Mouse (Mus musculus) CH12.LX (cell line): Measurements from ENCODE around the gene Sept5. TPM values are rescaled to one million over a fixed set of nuclear protein-coding genes. Genes with fewer than 3 reads are reported as not detected.

Source experiments
- DNase-seq: peaks from one replicate; pipeline ENCODE4 v3.0.0-alpha.2; 2013; ENCODE audit errors: extremely low read depth
- H3K27ac ChIP-seq: 2 replicates; pipeline ENCODE4 v1.5.1; 2012; ENCODE audit warnings: low read depth, mild to moderate bottlenecking, control low read depth, moderate library complexity; ENCODE audit not compliant: insufficient read depth
- H3K27me3 ChIP-seq: replicated peaks from 2 replicates; pipeline ENCODE3; 2012; ENCODE audit warnings: inconsistent platforms
- H3K36me3 ChIP-seq, 2 experiments: replicated peaks in 1 of 2; 2 replicates each; pipeline versions ENCODE3 to v1.6.1; 2012; ENCODE audit warnings: inconsistent platforms in 1 of 2, low read length in 1 of 2, mild to moderate bottlenecking in 1 of 2, mixed read lengths in 1 of 2, moderate library complexity in 1 of 2; ENCODE audit not compliant: control insufficient read depth in 1 of 2, insufficient read depth in 1 of 2
- H3K4me1 ChIP-seq, 2 experiments: 2 replicates each; pipeline ENCODE4 v1.6.1; 2012; ENCODE audit warnings: inconsistent platforms in 1 of 2, moderate library complexity in 1 of 2; ENCODE audit not compliant: insufficient read depth in 2 of 2, control insufficient read depth in 1 of 2
- H3K4me2 ChIP-seq: 2 replicates; pipeline ENCODE4 v1.6.1; 2012; ENCODE audit warnings: low read depth, mild to moderate bottlenecking, control low read depth; ENCODE audit not compliant: poor library complexity, insufficient read depth, severe bottlenecking
- H3K4me3 ChIP-seq, 3 experiments: fragments of 150-350 bp in 1 of 3; sonication (generic) in 1 of 3; replicated peaks in 1 of 3; 2 replicates each; pipeline versions ENCODE3 to v1.5.1; 2011 to 2012; ENCODE audit warnings: low read depth in 2 of 3, low read length in 2 of 3, mild to moderate bottlenecking in 2 of 3, moderate library complexity in 2 of 3, control low read depth in 1 of 3, improper control_type of control experiment in 1 of 3, inconsistent platforms in 1 of 3, mixed read lengths in 1 of 3; ENCODE audit not compliant: poor library complexity in 1 of 3
- H3K79me2 ChIP-seq: replicated peaks from 2 replicates; pipeline ENCODE4 v1.6.1; 2012; ENCODE audit warnings: mild to moderate bottlenecking, moderate library complexity; ENCODE audit not compliant: control insufficient read depth, poor library complexity, insufficient read depth, severe bottlenecking; ENCODE audit errors: extremely low read depth
- H3K9ac ChIP-seq: 2 replicates; pipeline ENCODE4 v1.6.1; 2012; ENCODE audit warnings: low read depth, mild to moderate bottlenecking, control low read depth, moderate library complexity; ENCODE audit not compliant: insufficient read depth
- H3K9me3 ChIP-seq: replicated peaks from 2 replicates; pipeline ENCODE3; 2012; ENCODE audit warnings: low read length, inconsistent platforms, mixed read lengths
- CHD2 ChIP-seq: IDR thresholded peaks from 2 replicates; pipeline ENCODE4 v1.6.1; 2011; ENCODE audit warnings: low read length, improper control_type of control experiment
- ELF1 ChIP-seq: IDR thresholded peaks from 2 replicates; pipeline ENCODE4 v1.6.1; 2014; ENCODE audit warnings: low read depth, mild to moderate bottlenecking, inconsistent platforms, low read length, improper control_type of control experiment
- JUN ChIP-seq: IDR thresholded peaks from 2 replicates; pipeline ENCODE4 v1.6.1; 2011; ENCODE audit warnings: low read depth, mild to moderate bottlenecking, low read length, improper control_type of control experiment, moderate library complexity; ENCODE audit not compliant: insufficient read depth
- JUND ChIP-seq: conservative IDR thresholded peaks from 2 replicates; pipeline ENCODE4 v1.6.1; 2011; ENCODE audit warnings: low read depth, low read length, improper control_type of control experiment
- KAT2A ChIP-seq: IDR thresholded peaks from 2 replicates; pipeline ENCODE4 v1.6.1; 2012; ENCODE audit warnings: low read length, improper control_type of control experiment, inconsistent platforms; ENCODE audit not compliant: insufficient replicate concordance
- MXI1 ChIP-seq: IDR thresholded peaks from 2 replicates; pipeline ENCODE4 v1.6.1; 2011; ENCODE audit warnings: mild to moderate bottlenecking, low read depth, low read length, improper control_type of control experiment
- NRF1 ChIP-seq: IDR thresholded peaks from 2 replicates; pipeline ENCODE4 v1.6.1; 2014; ENCODE audit warnings: low read depth, mild to moderate bottlenecking, inconsistent platforms, low read length, improper control_type of control experiment, moderate library complexity
- PAX5 ChIP-seq: IDR thresholded peaks from 2 replicates; pipeline ENCODE4 v1.6.1; 2012; ENCODE audit warnings: low read length, inconsistent platforms, mixed read lengths
- SIN3A ChIP-seq: IDR thresholded peaks from 2 replicates; pipeline ENCODE4 v1.6.1; 2012; ENCODE audit warnings: low read length, improper control_type of control experiment, inconsistent platforms
- TCF12 ChIP-seq: IDR thresholded peaks from 2 replicates; pipeline ENCODE4 v1.6.1; 2014; ENCODE audit warnings: low read depth, mild to moderate bottlenecking, inconsistent platforms, low read length, improper control_type of control experiment
- UBTF ChIP-seq: IDR thresholded peaks from 2 replicates; pipeline ENCODE4 v1.6.1; 2012; ENCODE audit warnings: low read depth, mild to moderate bottlenecking, inconsistent platforms, low read length, improper control_type of control experiment, moderate library complexity
- USF1 ChIP-seq: IDR thresholded peaks from 2 replicates; pipeline ENCODE4 v1.6.1; 2014; ENCODE audit warnings: low read depth, mild to moderate bottlenecking, inconsistent platforms, low read length, improper control_type of control experiment
- ZC3H11A ChIP-seq: IDR thresholded peaks from 2 replicates; pipeline ENCODE4 v1.6.1; 2012; ENCODE audit warnings: low read depth, mild to moderate bottlenecking, inconsistent platforms, low read length, improper control_type of control experiment
- ZNF384 ChIP-seq: IDR thresholded peaks from 2 replicates; pipeline ENCODE4 v1.6.1; 2012; ENCODE audit warnings: low read depth, low read length, improper control_type of control experiment, inconsistent platforms
- dilution Hi-C: fragments of 300-500 bp; cut with MboI; formaldehyde crosslinking; loops from 2 replicates; pipeline ENCODE4 v1.14.3; 2020; ENCODE audit warnings: low sequenced_read_pairs; ENCODE audit not compliant: extremely low pct_unique_long_range_greater_than_20kb, extremely low pct_ligation_motif_present
- in situ Hi-C: fragments of 300-500 bp; cut with MboI; formaldehyde crosslinking; loops from 3 replicates; pipeline ENCODE4 v1.14.3; 2019; ENCODE audit warnings: low sequenced_read_pairs, low pct_ligation_motif_present, low pct_unique_long_range_greater_than_20kb, mixed read lengths
- polyA plus RNA-seq: library from polyadenylated mRNA; unstranded; fragments of >175 nt; gene quantifications from 2 replicates; pipeline ENCODE4 v1.2.1, GENCODE M21; 2012; ENCODE audit warnings: low read depth; ENCODE audit not compliant: insufficient read length
- total RNA-seq, 2 experiments: library from RNA; depleted of rRNA; stranded (reverse); fragments of 300-350 nt in 1 of 2; fragments of >200 nt in 1 of 2; gene quantifications; 2 replicates each; pipeline ENCODE4 v1.2.3; 2012 to 2014

Gene Sept5
- total and polyA plus RNA-seq, 3 experiments = 0.56 to 3.9 (median 0.63) TPM

GRCm38 (mm10) chr16:18630291-18630690, 537 bp upstream of the Sept5 start:
- Histone ChIP-seq H3K9me3 (peaks cover 2% of the 10 kb centered on the region), H3K4me1 (peaks cover 5 to 26% of the 10 kb centered on the region in 2 experiments; a peak in 3 of 4 replicates), H3K4me3 (no peak overlapping the region), H3K79me2 (no peaks in the 10 kb centered on the region), H3K4me2 (peak overlapping the region; percentile 44), H3K27ac (no peak overlapping the region), H3K9ac (no peak overlapping the region), H3K27me3 (peaks cover 88% of the 10 kb centered on the region), H3K36me3 (no peaks in the 10 kb centered on the region)
- in situ Hi-C loops = no loop called here
- dilution Hi-C loops = no loop called here
- TF ChIP-seq SIN3A (no peak), ELF1 (peak; percentile 3; the same call in 1 of the 2 replicates)
- DNase-seq = no peak

- Histone ChIP-seq H3K4me3 (peak overlapping the region in 2 of 3 experiments; percentile 39 to 62), H3K27me3 (peaks cover 98% of the 10 kb centered on the region), H3K27ac (no peak overlapping the region), H3K4me2 (peak overlapping the region; percentile 44), H3K9ac (peak overlapping the region; percentile 2; the same call in 1 of the 2 replicates), H3K9me3 (peaks cover 1% of the 10 kb centered on the region), H3K36me3 (no peaks in the 10 kb centered on the region), H3K4me1 (peaks cover 5 to 26% of the 10 kb centered on the region in 2 experiments; a peak in 3 of 4 replicates), H3K79me2 (no peaks in the 10 kb centered on the region)
- TF ChIP-seq JUND (no peak), TCF12 (no peak), NRF1 (no peak), MXI1 (no peak), CHD2 (no peak), ZC3H11A (no peak), ZNF384 (no peak)
- in situ Hi-C loops (no loop called here), dilution Hi-C loops (no loop called here)
- no peak for DNase-seq
These were observed 810 bp downstream of the Sept5 start for GRCm38 (mm10) chr16:18628948-18629340.

- Histone ChIP-seq H3K4me3 (no peak overlapping the region), H3K4me2 (no peak overlapping the region; the same call in 1 of the 2 replicates), H3K27me3 (peaks cover 98% of the 10 kb centered on the region), H3K9ac (no peak overlapping the region), H3K79me2 (no peaks in the 10 kb centered on the region), H3K27ac (no peak overlapping the region), H3K9me3 (no peaks in the 10 kb centered on the region), H3K36me3 (no peaks in the 10 kb centered on the region), H3K4me1 (peaks cover 5 to 28% of the 10 kb centered on the region in 2 experiments; a peak in 3 of 4 replicates)
- TF ChIP-seq PAX5 (no peak), ZNF384 (no peak), JUND (no peak), MXI1 (no peak), KAT2A (no peak), ELF1 (no peak), USF1 (no peak), UBTF (no peak), SIN3A (no peak), JUN (no peak)
- in situ Hi-C loops (no loop called here), dilution Hi-C loops (no loop called here)
- DNase-seq = no peak
These were observed 1.4 kb downstream of the Sept5 start for GRCm38 (mm10) chr16:18628206-18628947.
